Mouse (Mus musculus) inflammation-experienced regulatory T-cells, adult 6 months (primary cell): ENCODE measurements around the gene Tyms. TPM values are rescaled to one million over a fixed set of nuclear protein-coding genes. Genes with fewer than 3 reads are reported as not detected.
"Not testable (repeated sequence)": the region's sequence is repeated elsewhere in the genome, so short reads cannot be mapped to it uniquely, and the experiment has no call there.

Source experiments
- ATAC-seq: one replicate; pipeline ENCODE4 v1.8.0; 2017
- polyA plus RNA-seq, 3 experiments: library from polyadenylated mRNA; unstranded; fragments of 100-300 nt; shearing (Covaris generic); gene quantifications; one replicate each; pipeline ENCODE4 v1.2.1; 2017

Tyms gene
- polyA plus RNA-seq, 3 experiments from 2014 or later, result 65.9 to 350 (median 91.1) TPM

DNA sequence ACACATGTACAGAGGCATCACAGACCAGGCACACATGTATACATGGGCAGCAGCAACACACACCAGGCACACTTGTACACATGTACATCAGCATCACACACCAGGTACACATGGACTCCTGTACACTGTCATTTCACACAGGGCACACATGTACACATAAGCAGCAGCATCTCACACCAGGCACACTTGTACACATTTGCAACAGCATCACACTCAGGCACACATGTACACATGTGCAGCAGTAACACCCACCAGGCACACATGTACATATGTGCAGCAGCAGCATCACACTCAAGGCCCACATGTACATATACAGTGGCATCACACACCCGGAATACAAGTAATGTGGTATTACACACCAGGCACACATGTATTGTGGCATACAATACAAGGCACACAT is 24.8 kb upstream of the Tyms start:
- ATAC-seq, result no peak

DNA sequence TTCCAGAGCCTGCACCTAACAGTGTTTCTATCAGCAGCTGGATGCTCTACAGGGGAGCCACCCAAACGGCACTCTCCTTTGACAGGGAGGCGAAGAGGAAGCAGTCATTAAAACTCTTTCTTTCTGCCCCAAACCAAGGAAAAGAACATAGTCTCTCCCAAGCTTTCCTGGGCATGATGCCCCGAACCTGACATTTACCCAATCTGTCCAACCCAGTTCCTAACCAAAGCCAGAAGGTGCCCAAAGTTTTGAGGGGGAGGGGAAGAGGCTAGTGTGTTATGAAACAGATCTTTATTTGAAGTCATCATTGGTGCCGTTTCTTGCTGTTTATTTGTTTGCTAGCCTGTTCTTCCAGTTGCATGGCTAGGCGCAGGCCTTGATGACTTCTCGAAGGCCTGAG is 22.3 kb upstream of the Tyms start:
- ATAC-seq, result no peak

DNA sequence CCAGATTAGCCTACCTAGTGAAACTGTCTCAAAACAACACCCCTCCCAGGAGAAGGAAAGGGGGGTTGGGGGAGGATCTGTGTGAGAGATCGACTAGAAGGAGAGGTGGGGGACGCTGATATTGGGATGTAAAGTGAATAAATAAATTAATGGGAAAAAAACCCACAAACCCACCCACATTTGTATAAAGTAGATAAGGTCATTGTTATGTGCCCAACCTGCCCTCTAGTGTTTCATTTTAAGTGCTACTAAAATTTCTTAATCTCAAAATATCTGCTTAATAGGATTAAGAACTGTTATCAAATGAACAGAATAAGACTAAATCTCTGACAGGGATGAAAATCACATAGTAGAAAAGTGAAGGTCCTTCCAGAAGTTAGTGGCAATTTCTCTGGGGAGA is 21.0 kb upstream of the Tyms start:
- ATAC-seq, result no peak

DNA sequence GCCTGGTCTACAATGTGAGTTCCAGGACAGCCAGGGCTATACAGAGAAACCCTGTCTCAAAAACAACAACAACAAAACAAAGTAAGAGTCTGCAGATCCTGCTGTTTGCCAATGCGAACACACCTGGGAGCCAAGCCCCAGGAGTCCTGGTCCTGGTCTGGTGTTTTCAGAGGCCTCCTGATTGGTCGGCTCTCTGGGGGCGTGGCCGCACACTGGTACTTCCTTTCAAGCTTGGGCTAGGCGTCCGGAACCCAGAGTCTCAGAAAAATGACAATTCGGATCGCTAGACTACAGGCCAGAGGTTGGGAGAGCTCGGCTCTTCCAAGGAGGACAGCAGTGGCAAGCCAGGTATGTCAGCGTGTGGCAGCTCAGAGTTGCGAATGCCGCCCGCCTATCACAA is 19.3 kb upstream of the Tyms start:
- no peak for ATAC-seq

DNA sequence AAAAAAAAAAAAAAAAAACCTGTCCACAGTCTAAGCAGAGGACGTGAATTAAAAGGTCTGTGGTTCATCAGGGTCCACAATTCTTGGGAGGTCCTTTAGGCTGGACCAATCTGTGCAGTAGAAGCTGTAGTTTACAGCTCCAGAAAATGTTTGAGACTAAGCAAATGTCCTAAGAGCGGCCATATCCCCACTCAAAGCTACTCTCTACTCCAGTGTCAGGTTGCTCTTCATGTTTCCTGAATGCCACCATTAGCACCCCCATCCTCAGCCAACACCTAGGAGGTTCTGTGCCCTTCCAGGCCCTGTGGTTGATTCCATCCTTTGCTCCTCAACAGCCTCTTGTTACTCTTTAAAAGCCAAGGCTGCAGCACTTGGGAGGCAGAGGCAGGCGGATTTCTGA is 1.0 kb downstream of the Tyms start:
- no peak for ATAC-seq

DNA sequence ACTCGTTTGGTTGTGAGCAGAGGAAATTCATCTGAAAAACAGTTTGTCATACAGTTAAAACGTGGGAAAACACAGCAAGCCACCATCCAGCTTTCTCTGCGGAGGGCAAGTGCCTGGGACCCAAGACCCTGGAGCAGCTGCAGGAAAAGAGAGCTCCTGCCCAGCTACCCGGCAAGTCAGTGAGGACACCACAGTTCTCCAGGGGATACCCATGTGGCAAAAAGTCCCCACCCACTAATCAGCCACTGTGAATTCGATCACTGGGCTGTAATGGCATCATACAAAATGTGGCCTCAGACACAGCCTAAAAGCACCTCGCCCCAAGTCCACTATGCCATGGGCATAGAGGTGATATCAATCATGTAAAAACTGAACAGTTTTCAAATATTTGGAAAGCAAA is 1.7 kb downstream of the Tyms start:
- ATAC-seq, result no peak

DNA sequence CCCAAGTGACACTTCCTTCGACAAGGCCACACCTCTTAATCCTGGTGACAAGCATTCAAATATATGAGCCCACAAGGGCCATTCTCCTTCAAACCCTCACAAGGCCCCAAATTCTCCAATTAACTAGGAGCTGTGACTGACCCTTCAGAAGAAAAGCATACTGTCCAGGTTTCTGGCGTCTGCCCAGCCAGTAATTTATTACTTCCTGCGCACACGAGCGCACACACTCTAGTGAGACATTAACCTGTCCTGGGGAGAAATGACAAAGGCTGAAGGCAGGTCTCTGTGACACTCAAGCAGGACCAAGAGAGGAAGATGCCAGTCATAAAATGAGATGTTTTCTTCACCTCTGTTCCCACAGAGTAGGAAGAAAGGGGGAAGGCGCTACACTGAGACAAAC is 5.7 kb downstream of the Tyms start:
- ATAC-seq, result no peak

DNA sequence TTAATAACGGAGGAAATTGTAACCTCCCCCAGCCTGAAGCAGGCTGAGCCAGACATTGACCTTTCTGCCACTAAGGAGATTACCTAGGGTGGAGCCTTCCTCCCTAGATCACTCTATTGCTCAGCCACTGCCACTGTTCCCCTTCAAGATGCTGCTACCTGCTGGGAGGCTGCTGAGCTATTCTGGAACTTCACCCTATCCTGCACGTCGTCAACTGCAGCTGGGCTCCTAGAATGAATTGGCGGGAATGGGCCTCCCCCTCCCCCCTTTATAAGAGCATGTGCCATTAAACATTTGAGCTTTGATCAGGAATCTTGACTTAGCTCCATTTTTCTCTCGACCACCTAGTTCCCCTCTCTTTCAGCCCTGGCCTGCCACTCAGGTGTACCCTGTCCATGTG is 13.8 kb downstream of the Tyms start:
- not testable (repeated sequence) for ATAC-seq

DNA sequence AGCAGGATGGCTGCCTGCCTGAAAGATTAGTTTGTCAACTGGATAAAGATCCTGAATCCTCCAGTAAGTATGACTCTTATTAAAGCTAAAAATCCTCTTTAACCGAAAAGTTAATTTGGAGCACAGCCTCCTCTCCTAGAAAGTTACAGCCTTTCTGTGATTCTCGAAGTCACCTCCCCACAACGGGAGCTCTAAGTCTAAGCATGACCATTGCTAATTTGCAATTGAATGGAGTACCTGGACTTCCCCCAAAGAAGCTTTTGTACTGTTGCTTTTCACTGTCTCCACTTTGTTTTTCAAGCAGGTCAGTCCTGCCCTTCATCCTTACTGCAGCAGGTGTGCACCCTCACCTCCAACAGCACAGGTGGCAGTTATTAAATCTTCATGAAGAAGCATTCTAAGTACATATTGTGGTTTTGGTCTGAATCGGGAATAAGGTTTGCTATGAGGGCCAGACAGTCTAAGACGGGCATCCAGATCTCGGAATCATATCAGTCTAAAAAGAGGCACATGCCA is 15.1 kb downstream of the Tyms start:
- no peak for ATAC-seq

DNA sequence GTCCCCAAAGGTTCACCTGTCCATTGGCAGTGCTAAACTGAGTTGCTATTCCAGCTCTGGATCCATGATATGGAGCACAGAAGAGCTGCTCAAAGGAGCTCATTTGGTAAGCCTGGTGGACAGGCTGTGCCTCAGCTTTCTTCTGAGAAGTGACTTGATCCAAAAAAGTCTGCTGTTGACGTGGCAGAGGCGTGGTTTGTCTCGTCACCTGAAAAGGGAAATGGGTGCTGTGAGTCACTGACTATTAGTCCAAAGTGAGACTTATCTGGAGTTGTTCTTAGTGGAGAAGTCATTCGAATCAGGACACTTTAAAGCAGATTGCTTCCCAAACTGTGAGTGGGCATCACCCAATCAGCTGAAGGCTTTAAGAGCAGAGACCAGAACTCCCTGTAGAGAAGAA is 33.6 kb downstream of the Tyms start:
- not testable (repeated sequence) for ATAC-seq

DNA sequence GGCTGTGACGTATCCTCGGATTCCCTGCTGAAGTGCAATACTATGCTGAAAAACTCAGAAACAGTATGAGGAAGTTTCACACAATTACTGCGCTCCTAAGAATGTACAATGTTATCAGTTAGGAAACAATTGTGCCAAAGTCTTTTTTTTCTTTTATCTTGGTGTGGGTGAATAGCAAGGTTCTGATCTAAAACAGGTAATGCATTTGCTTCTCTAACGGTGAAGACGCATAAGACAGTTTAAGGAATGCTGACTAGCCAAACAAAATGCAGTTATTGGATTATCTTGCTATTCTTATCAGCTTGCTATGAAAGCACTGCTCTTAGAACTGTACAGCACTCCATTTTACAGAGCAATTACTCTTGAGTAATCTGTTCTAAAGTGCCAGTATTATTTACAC is 34.1 kb downstream of the Tyms start:
- ATAC-seq, result not testable (repeated sequence)

DNA sequence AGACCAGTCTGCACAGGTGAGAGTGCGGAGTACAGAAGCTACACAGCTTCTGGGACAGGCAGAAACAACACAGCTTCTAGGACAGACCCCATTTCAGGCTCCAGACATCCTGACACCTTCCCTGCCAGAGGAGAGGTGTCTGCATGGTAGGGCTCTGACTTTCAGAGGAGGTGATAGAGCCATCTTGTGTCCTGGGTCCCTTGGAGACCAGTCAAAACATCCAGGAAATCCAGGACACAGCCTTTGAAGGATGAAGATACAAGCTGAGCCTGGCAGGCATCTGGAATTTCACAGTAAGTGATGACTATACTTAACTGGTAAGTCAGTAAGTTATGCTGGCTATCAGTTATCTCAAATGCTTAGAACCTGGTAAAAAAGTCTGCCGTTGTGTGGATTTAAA is 36.3 kb downstream of the Tyms start:
- ATAC-seq, result not testable (repeated sequence)

DNA sequence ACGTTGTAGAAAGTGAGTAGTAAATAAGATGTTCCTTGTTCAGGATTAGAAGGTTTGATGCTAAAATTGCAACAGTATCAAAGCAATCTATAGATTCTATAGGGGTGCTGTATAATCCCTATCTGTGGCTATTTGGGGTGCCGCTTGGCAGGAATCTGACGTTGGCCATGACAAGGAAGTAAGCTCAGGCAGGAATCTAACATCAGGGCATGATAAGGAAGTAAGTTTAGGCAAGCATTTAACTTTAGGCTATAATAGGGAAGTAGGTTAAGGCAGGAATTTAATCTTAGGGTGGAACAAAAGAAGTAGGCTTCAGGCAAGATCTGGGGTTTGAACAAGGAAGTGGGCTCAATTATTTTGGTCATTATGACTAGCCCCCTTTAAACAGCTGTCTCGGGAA is 37.6 kb downstream of the Tyms start:
- not testable (repeated sequence) for ATAC-seq

DNA sequence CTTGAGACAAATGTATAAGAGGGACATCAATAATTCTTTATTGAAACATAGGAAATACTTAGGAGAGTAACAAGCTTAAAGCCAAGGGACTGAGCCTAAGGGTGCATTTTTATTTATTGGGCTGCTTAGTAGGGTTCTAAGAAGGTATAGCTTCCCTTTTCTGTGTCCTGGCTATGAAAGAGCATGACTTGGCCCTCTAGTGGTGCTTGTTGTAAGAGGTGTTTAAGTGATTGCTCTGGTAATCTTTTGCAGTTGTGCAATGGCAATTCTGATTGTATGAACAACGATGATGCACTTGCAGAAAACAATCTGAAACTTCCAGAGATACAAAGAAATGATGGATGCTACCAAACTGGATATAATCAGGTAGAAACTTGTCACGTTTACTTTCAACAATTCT is 58.8 kb downstream of the Tyms start:
- ATAC-seq, result no peak

DNA sequence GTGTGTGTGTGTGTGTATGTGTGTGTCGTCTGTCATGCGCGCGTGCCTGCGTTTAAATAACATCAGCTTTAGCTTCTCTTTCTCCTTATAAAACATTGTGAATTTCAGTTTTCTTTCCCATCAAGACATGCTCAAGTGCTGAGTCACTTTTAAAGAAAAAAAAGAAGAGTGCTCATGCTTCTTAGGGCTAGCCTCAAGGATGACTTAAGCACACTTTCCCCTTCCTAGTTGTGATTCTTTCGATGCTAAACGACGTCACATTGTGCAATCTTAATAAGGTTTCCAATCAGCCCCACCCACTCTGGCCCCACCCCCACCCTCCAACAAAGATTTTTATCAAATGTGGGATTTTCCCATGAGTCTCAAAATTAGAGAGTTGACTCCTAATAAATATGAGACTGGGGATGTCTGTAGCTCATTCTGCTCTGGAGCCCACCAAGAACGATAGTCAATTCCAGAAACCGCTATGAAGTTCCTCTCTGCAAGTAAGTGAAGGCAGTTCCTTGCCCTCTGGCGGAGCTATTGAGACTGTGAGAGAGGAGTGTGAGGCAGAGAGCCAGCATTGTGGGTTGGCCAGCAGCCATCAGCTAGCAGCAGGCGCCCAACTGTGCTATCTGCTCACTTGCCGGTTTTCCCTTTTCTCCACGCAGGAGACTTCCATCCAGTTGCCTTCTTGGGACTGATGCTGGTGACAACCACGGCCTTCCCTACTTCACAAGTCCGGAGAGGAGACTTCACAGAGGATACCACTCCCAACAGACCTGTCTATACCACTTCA is 60.5 kb downstream of the Tyms start, which contains the start of gene Il6:
Gene Il6 (plus strand): TSS at position 389 of the 778 bp plus-strand sequence.
- no peak for ATAC-seq

Other genes with a start within 250 kb of the Tyms start
- under 1 TPM in 2 of 3 experiments, not detected in 1; 0.35 to 0.45 TPM for gene Il6, start 60.5 kb downstream of the Tyms start, polyA plus RNA-seq
- gene Garem2, start 31.5 kb upstream of the Tyms start, polyA plus RNA-seq, result not detected
- not detected for gene 3110082J24Rik, start 32.5 kb upstream of the Tyms start, polyA plus RNA-seq
- gene Hadha, start 81.5 kb upstream of the Tyms start, polyA plus RNA-seq, result 10 to 100 TPM; 79.2 to 82.8 (median 79.2) TPM
- 100 to 1,000 TPM; 114 to 157 (median 125) TPM for gene Hadhb, start 81.6 kb upstream of the Tyms start, polyA plus RNA-seq
- gene Adgrf3, start 132.1 kb upstream of the Tyms start, polyA plus RNA-seq, result under 1 TPM in 1 of 3 experiments, not detected in 2; 0.32 TPM
- gene Selenoi, start 159.0 kb upstream of the Tyms start, polyA plus RNA-seq, result 10 to 100 TPM; 18.1 to 26.0 (median 25.3) TPM
- 1 to 10 TPM in 2 of 3 experiments, under 1 TPM in 1; 0.50 to 3.1 (median 1.5) TPM for gene Drc1, start 207.8 kb upstream of the Tyms start, polyA plus RNA-seq